Mouse (Mus musculus): ENCODE measurements around the gene Rho. TPM values are rescaled to one million over a fixed set of nuclear protein-coding genes. Genes with fewer than 3 reads are reported as not detected.

Gene Rho
- total RNA-seq (2023): not detected

DNA sequence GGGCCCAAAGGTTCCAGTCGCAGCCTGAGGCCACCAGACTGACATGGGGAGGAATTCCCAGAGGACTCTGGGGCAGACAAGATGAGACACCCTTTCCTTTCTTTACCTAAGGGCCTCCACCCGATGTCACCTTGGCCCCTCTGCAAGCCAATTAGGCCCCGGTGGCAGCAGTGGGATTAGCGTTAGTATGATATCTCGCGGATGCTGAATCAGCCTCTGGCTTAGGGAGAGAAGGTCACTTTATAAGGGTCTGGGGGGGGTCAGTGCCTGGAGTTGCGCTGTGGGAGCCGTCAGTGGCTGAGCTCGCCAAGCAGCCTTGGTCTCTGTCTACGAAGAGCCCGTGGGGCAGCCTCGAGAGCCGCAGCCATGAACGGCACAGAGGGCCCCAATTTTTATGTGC, at the start of gene Rho:
Rho (plus strand) TSS at position 110 of the 400 bp plus-strand sequence.

DNA sequence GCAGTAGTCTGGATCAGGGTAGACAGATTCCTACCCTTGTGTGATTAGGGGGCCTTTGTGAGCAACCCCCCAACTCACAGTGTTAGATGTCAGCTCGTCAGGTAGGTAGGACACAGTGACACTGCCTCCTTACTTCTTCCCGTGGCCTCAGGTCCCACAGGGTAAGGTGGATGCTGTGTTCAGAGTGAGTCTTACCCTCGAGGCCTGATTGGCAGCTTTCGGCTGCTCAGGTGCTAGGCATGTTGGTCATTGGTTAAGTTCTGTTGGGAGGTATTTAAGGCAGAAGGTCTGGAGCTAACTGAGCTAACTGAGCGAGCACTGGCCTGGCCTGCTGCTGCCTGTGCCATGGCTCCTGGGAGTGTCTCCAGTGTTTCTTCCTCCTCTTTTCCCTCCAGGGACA, 13.1 kb downstream of the Rho start, which contains the start of gene H1foo:
H1foo (plus strand) TSS at position 301 of the 400 bp plus-strand sequence.

Other genes with a start within 250 kb of the Rho start
- gene Tmem40, start 169.3 kb upstream of the Rho start, total RNA-seq (2023): 10 to 100 TPM; 52.4 to 60.3 TPM
- gene Cand2, start 157.2 kb upstream of the Rho start, total RNA-seq (2023): under 1 TPM; 0.38 to 0.40 TPM
- gene Rpl32, start 123.0 kb upstream of the Rho start, total RNA-seq (2023): 100 to 1,000 TPM; 874 to 985 TPM
- not detected for gene Efcab12, start 93.3 kb upstream of the Rho start, total RNA-seq (2023)
- 1 to 10 TPM; 8.9 to 9.1 TPM for gene Mbd4, start 78.4 kb upstream of the Rho start, total RNA-seq (2023)
- 1 to 10 TPM; 1.7 to 4.0 TPM for gene Ift122, start 78.3 kb upstream of the Rho start, total RNA-seq (2023)
- gene H1foo, start 13.2 kb downstream of the Rho start, total RNA-seq (2023): not detected
- gene Plxnd1, start 63.3 kb downstream of the Rho start, total RNA-seq (2023): 100 to 1,000 TPM in 1 of 2 experiments, 10 to 100 TPM in 1; 83.1 to 142 TPM